Mouse (Mus musculus): Measurements from ENCODE around the gene Clec10a.

GRCm38 (mm10) chr11:70191188-70191587 lies 35.2 kb downstream of the Clec10a start:
- TF ChIP-seq CTCF (IDR thresholded peaks at IDR 0.05; ENCODE audit: control insufficient read depth, insufficient read depth, insufficient replicate concordance, low read depth, low read length): no peak
- no peak for TF ChIP-seq POLR2A (IDR thresholded peaks at IDR 0.05; ENCODE audit: control insufficient read depth, low read depth, low read length)
